Mouse (Mus musculus) kidney, postnatal 14 days (tissue): ENCODE results near the gene Agfg2.

Experiments
- DNase-seq: peaks from one replicate; pipeline ENCODE4 v3.0.0; 2022; ENCODE audit warnings: mixed read lengths

Gene Agfg2

GRCm38 (mm10) chr5:137682526-137682925 is 2.0 kb downstream of the Agfg2 start:
- DNase-seq = no peak

GRCm38 (mm10) chr5:137679726-137680125 is 4.8 kb downstream of the Agfg2 start:
- DNase-seq = no peak

GRCm38 (mm10) chr5:137678736-137679135 is 5.8 kb downstream of the Agfg2 start:
- DNase-seq = no peak

- no peak for DNase-seq
Measured at GRCm38 (mm10) chr5:137677859-137678258, 6.7 kb downstream of the Agfg2 start.

- no peak for DNase-seq
Measured at GRCm38 (mm10) chr5:137674786-137675185, 9.7 kb downstream of the Agfg2 start.

- no peak for DNase-seq
Measured at GRCm38 (mm10) chr5:137673015-137673414, 11.5 kb downstream of the Agfg2 start.

GRCm38 (mm10) chr5:137672361-137672760 is 12.2 kb downstream of the Agfg2 start:
- DNase-seq = no peak

- DNase-seq = peak; percentile 87
Measured at GRCm38 (mm10) chr5:137671443-137672240, 12.9 kb downstream of the Agfg2 start.

- DNase-seq = no peak
Measured at GRCm38 (mm10) chr5:137670240-137670639, 14.3 kb downstream of the Agfg2 start.

- no peak for DNase-seq
Measured at GRCm38 (mm10) chr5:137668971-137669370, 15.6 kb downstream of the Agfg2 start.

- no peak for DNase-seq
Measured at GRCm38 (mm10) chr5:137663057-137663456, 21.5 kb downstream of the Agfg2 start.

- DNase-seq = no peak
Measured at GRCm38 (mm10) chr5:137660064-137660688, 24.4 kb downstream of the Agfg2 start.

GRCm38 (mm10) chr5:137656977-137657376 is 27.5 kb downstream of the Agfg2 start:
- DNase-seq = peak; percentile 87

- no peak for DNase-seq
Measured at GRCm38 (mm10) chr5:137654746-137655145, 29.8 kb downstream of the Agfg2 start.

GRCm38 (mm10) chr5:137653366-137653765 is 31.2 kb downstream of the Agfg2 start:
- no peak for DNase-seq

GRCm38 (mm10) chr5:137652474-137652873 is 32.1 kb downstream of the Agfg2 start:
- peak; percentile 84 for DNase-seq

GRCm38 (mm10) chr5:137649669-137650571 is 34.6 kb downstream of the Agfg2 start:
- no peak for DNase-seq

- no peak for DNase-seq
Measured at GRCm38 (mm10) chr5:137649251-137649650, 35.3 kb downstream of the Agfg2 start.

- no peak for DNase-seq
Measured at GRCm38 (mm10) chr5:137647827-137648601, 36.5 kb downstream of the Agfg2 start.

GRCm38 (mm10) chr5:137645652-137646091 is 38.9 kb downstream of the Agfg2 start, which contains the start of gene Irs3:
Irs3 (minus strand) TSS chr5:137645714.
- peak; percentile 44 for DNase-seq

- DNase-seq = peak; percentile 40
Measured at GRCm38 (mm10) chr5:137645091-137645651, 39.4 kb downstream of the Agfg2 start.

- no peak for DNase-seq
Measured at GRCm38 (mm10) chr5:137644484-137644883, 40.0 kb downstream of the Agfg2 start.
